Mouse (Mus musculus) heart, embryonic 10.5 days (tissue): ENCODE results near the gene Lonp1. TPM values are rescaled to one million over a fixed set of nuclear protein-coding genes. Genes with fewer than 3 reads are reported as not detected.

Experiments
- DNase-seq: peaks from one replicate; pipeline ENCODE4 v3.0.0-alpha.2; 2017; ENCODE audit warnings: low spot score
- H3K27ac ChIP-seq: fragments of 300-500 bp; sonication (generic); 2 replicates; pipeline ENCODE4 v1.5.1; 2016; ENCODE audit warnings: mild to moderate bottlenecking
- H3K27me3 ChIP-seq: fragments of 300-500 bp; sonication (generic); 2 replicates; pipeline ENCODE4 v1.6.1; 2016; ENCODE audit warnings: mild to moderate bottlenecking; ENCODE audit not compliant: poor library complexity, insufficient read depth, severe bottlenecking
- H3K36me3 ChIP-seq: fragments of 300-500 bp; sonication (generic); 2 replicates; pipeline ENCODE4 v1.6.1; 2016; ENCODE audit warnings: mild to moderate bottlenecking, moderate library complexity
- H3K4me1 ChIP-seq: fragments of 300-500 bp; sonication (generic); 2 replicates; pipeline ENCODE4 v1.6.1; 2016; ENCODE audit warnings: mild to moderate bottlenecking
- H3K4me3 ChIP-seq: fragments of 300-500 bp; sonication (generic); 2 replicates; pipeline ENCODE4 v1.5.1; 2016; ENCODE audit warnings: mild to moderate bottlenecking, moderate library complexity
- H3K9me3 ChIP-seq: fragments of 300-500 bp; sonication (generic); 2 replicates; pipeline ENCODE4 v1.6.1; 2016; ENCODE audit warnings: mild to moderate bottlenecking, moderate library complexity
- WGBS: fragments of 180-500 bp; shearing (Covaris S2); methylation state at CpG from one replicate; pipeline ENCODE4 v1.1.7; 2016; 5-methylcytosine and 5-hydroxymethylcytosine counted together
- polyA plus RNA-seq: library from polyadenylated mRNA; unstranded; fragments of >200 nt; fragmentation: Nextera tagmentation; extraction: Ambion mirVana; gene quantifications from 2 replicates; pipeline ENCODE4 v1.2.1, GENCODE M21; 2016

Lonp1 gene
- polyA plus RNA-seq: 58.9 and 65.1 TPM in 2 replicates

- H3K27me3 ChIP-seq: no peaks in the 10 kb centered on the region
- under 1% methylated on average over 51 of the region's 51 CpGs for WGBS
- DNase-seq: peak; percentile 99
- peaks cover 25% of the 10 kb centered on the region for H3K4me1 ChIP-seq
- H3K27ac ChIP-seq: peak within 1 kb of the TSS; percentile 93
- peak within 1 kb of the TSS; percentile 92 for H3K4me3 ChIP-seq
- H3K9me3 ChIP-seq: no peaks in the 10 kb centered on the region
- H3K36me3 ChIP-seq: peaks cover 31% of the 10 kb centered on the region
Observed at GRCm38 (mm10) chr17:56626754-56627470, at the start of gene Lonp1. Gene Lonp1, minus strand, starts transcription at chr17:56626887.

DNA sequence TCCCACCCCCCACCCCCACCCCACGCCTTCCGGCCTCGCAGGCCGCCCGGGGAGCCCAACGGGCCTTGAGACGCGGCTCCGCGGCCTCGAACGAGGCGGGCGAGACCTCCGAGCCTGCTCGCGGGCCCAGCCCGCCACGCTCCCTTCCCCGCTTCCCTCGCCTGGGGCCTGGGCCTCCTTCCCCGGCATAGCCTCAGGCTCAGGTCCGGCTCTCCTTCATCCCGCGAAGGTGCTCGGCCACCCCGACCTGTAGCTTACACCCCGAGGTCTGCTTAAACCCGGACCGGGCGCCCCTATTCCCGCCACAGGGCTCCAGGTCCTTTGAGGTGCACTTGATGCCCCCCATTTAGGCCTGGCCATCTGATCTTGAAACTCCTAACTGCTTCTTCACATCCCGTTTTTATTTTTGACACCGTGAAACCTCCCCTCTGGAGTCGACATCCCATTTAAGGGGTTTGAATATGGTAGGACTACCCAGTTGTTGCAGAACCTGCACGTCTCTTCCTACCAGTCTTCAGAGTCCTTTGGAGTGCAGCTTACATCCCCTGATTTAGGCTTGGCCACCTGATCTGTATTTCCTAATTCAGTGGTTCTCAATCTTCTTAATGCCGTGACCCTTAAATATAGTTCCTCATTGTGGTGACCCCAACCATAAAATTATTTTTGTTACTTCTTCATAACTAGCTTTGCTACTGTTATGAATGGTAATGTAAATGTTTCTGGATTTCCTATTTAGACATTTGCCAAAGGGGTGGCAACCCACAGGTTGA, 47.1 kb upstream of the Lonp1 start:
- Histone ChIP-seq H3K27me3 (peaks cover 4% of the 10 kb centered on the region; the same call in 1 of the 2 replicates), H3K4me3 (peak overlapping the region; percentile 100), H3K36me3 (peaks cover 33% of the 10 kb centered on the region), H3K4me1 (peaks cover 31% of the 10 kb centered on the region), H3K9me3 (no peaks in the 10 kb centered on the region), H3K27ac (peak overlapping the region; percentile 99)
- 1% methylated on average over 37 of the region's 37 CpGs for WGBS
- no peak for DNase-seq

DNA sequence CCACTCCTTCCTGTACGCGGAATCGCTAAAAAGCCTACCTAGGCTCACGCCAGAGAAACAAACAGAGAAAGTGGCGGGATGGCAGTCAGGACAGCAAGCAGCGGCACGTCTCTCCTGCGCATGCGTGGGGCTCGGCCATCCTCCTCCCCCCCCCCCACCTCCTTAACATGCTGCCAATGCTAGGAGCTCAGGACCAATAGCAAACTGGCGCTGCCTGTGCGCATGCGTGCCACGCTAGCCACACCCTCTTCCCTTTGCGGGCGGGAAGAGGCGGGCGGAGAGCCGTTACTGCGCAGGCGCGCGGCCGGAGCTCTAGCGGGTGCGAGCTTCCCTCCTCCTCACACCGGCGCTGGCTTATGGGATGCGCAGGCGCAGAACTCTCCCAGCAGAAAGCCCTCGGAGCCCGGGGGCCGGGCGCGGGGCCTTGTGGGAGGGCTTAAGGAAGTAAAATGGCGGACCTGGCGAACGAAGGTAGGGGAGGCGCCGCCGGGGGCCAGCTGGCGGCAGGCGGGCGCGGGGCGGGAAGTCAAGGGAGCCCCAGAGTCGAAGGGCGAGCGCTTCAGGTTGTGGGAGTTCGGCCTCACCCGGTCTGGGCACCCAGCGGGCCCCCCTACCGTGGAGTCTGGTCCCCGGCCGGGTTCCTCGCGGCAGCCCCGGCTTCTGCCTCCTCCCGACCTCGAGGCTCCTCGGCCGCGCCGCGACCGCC, 46.4 kb upstream of the Lonp1 start, which contains the start of gene Ranbp3:
Gene Ranbp3 (plus strand): TSS at position 354 of the 706 bp plus-strand sequence.
- no peaks in the 10 kb centered on the region for H3K9me3 ChIP-seq
- peaks cover 30% of the 10 kb centered on the region for H3K36me3 ChIP-seq
- peak within 1 kb of the TSS; percentile 99 for H3K27ac ChIP-seq
- H3K4me1 ChIP-seq: peaks cover 36% of the 10 kb centered on the region
- under 1% methylated on average over 56 of the region's 66 CpGs for WGBS
- DNase-seq: peak; percentile 100
- peaks cover 8% of the 10 kb centered on the region for H3K27me3 ChIP-seq
- H3K4me3 ChIP-seq: peak within 1 kb of the TSS; percentile 100

DNA sequence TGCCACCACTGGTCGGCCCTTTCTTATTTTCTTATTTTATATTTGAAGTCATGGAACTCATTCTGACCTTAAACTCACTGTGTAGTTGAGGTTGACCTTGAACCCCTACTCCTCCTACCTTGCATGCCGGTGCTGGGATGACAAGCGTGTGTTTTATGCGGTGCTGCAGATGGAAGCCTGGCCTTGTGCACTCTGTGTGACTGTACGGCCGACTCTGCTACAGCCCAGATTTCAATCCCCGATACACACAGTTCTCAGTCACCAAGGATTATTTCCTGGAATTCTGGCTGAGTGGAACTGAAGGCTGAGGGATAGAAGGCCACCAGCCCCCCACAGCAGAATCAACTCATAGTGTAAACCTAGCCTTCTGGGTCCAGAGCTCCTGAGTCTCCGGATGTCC, 43.1 kb upstream of the Lonp1 start:
- Histone ChIP-seq H3K27ac (no peak overlapping the region), H3K4me3 (no peak overlapping the region), H3K9me3 (no peaks in the 10 kb centered on the region), H3K4me1 (peaks cover 25% of the 10 kb centered on the region), H3K36me3 (peaks cover 1% of the 10 kb centered on the region; the same call in 1 of the 2 replicates), H3K27me3 (peaks cover 17% of the 10 kb centered on the region)
- DNase-seq: no peak
- 83% methylated on average over 8 of the region's 8 CpGs for WGBS

DNA sequence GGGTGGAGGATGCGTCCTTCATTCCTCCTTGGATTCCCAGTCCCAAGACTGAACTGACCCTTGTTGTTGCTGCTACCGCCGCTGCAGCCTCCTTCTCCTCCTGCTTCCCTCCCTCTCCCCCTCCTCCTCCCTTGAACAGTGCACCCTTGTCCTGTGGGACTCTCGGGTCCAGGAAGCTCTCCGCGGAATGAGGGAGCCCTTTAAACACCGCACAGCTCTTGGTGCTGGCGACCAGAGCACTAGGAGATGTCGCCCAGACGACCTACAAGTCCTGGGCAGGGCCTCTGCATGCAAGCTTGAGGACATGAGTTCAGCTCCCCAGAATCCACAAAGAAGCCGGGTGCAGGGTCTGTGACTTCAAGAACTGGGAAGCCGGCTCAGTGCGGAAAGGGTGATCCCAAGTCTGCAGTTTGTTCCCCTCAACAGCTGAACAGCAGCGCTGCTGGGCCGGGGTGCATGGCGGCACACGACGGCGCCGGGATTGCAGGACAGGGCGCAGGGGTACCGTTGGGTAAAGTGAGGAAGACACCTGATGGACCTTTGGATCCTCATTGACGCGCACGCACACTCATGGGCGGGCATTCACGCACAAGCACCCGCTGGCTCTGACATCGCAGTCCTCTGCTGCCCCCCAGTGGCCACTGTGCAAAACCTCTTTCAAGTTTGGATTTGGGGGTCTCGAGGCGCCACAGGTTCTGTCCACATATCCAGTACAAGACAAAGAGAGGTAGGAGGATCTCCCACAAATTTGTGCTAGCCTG, 41.9 kb upstream of the Lonp1 start:
- Histone ChIP-seq H3K4me3 (peak overlapping the region; percentile 63), H3K36me3 (no peaks in the 10 kb centered on the region), H3K27me3 (peaks cover 17% of the 10 kb centered on the region), H3K27ac (peak overlapping the region; percentile 67), H3K9me3 (no peaks in the 10 kb centered on the region), H3K4me1 (peaks cover 28% of the 10 kb centered on the region)
- WGBS: 4% methylated on average over 31 of the region's 31 CpGs
- DNase-seq: peak; percentile 93

- H3K4me1 ChIP-seq: peaks cover 25% of the 10 kb centered on the region
- no peaks in the 10 kb centered on the region for H3K36me3 ChIP-seq
- no peak overlapping the region for H3K4me3 ChIP-seq
- 68% methylated on average over 3 of the region's 3 CpGs for WGBS
- H3K9me3 ChIP-seq: no peaks in the 10 kb centered on the region
- H3K27ac ChIP-seq: no peak overlapping the region
- H3K27me3 ChIP-seq: peaks cover 17% of the 10 kb centered on the region
- DNase-seq: no peak
Observed at GRCm38 (mm10) chr17:56667591-56667990, 40.9 kb upstream of the Lonp1 start.

DNA sequence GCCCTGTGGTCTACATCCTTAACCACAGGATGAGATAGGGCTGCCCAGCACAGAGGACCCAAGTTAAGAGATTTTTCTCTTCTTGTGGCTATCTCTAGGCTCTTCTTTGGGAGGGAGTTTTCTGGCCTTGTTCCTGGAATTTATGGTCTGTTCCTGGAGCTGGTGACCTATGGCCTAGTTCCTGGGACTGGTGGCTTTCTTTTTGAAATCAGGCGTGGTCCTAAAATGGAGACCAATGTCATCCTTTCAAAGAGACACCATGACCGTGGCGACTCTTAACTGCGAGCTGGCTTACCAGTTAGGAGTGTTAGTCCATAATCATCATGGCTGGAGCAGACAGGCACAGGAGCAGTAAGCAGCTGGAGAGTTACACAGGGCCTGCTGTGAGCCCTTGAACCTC, 39.7 kb upstream of the Lonp1 start:
- no peaks in the 10 kb centered on the region for H3K9me3 ChIP-seq
- no peak overlapping the region for H3K27ac ChIP-seq
- H3K27me3 ChIP-seq: peaks cover 17% of the 10 kb centered on the region
- DNase-seq: no peak
- H3K36me3 ChIP-seq: no peaks in the 10 kb centered on the region
- no peak overlapping the region for H3K4me3 ChIP-seq
- H3K4me1 ChIP-seq: peaks cover 25% of the 10 kb centered on the region
- WGBS: 95% methylated on average over 4 of the region's 4 CpGs

GRCm38 (mm10) chr17:56664333-56664732, 37.6 kb upstream of the Lonp1 start:
- H3K27me3 ChIP-seq: peaks cover 13% of the 10 kb centered on the region
- H3K4me1 ChIP-seq: peaks cover 34% of the 10 kb centered on the region
- H3K9me3 ChIP-seq: no peaks in the 10 kb centered on the region
- WGBS: 5% methylated on average over 10 of the region's 10 CpGs
- peak overlapping the region; percentile 42 for H3K4me3 ChIP-seq
- no peak for DNase-seq
- H3K27ac ChIP-seq: peak overlapping the region; percentile 69
- no peaks in the 10 kb centered on the region for H3K36me3 ChIP-seq

DNA sequence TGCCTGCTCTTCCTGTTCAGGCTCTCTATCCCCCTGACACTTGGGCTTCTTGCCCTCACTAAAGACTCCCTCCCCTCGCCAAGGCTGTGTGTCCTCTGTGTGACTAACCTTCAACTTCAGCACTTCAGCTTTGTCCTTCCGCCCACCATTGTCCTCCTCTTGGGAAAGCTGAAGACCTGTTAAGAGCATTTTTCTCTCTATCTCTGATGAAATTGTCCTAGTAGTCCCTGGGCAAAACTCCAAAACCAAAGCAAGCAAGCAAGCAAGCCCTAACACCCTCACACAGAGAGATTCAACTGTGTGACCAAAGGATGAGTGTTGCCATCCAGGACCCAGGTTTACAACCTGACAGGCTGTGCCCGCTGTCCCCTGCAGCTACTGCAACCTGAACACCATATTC, 37.0 kb upstream of the Lonp1 start:
- Histone ChIP-seq H3K27me3 (peaks cover 13% of the 10 kb centered on the region), H3K9me3 (no peaks in the 10 kb centered on the region), H3K4me1 (peaks cover 32% of the 10 kb centered on the region), H3K36me3 (no peaks in the 10 kb centered on the region), H3K4me3 (peak overlapping the region; percentile 42), H3K27ac (peak overlapping the region; percentile 69)
- DNase-seq: no peak
- 69% methylated on average over 3 of the region's 3 CpGs for WGBS

DNA sequence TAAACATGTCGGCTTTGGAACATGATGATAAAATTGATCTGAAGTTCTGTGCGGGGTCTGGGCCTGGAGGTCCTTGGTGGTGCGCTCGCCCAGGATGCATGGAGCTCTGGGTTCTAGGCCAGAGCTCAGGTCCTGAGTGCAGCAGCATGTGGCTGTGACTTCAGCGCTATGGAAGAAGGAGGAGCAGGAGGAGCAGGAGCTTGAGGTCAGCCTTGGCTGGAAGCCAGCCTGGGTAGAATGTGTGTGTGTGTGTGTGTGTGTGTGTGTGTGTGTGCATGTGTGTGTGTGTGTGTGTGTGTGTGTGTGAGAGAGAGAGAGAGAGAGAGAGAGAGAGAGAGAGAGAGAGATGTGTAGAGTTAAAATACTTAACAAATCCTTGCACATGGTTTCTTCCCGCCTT, 29.5 kb upstream of the Lonp1 start:
- no peak for DNase-seq
- H3K4me1 ChIP-seq: peaks cover 9% of the 10 kb centered on the region; the same call in 1 of the 2 replicates
- no peak overlapping the region for H3K27ac ChIP-seq
- no peaks in the 10 kb centered on the region for H3K36me3 ChIP-seq
- H3K27me3 ChIP-seq: 0 out of 2 replicates have a peak, but pooled peaks cover 5% of the 10 kb centered on the region
- 78% methylated on average over 6 of the region's 6 CpGs for WGBS
- H3K4me3 ChIP-seq: no peak overlapping the region
- H3K9me3 ChIP-seq: no peaks in the 10 kb centered on the region

- H3K27ac ChIP-seq: no peak overlapping the region; the same call in 1 of the 2 replicates
- DNase-seq: no peak
- H3K27me3 ChIP-seq: 0 out of 2 replicates have a peak, but pooled peaks cover 5% of the 10 kb centered on the region
- no peak overlapping the region for H3K4me3 ChIP-seq
- H3K36me3 ChIP-seq: no peaks in the 10 kb centered on the region
- peaks cover 2% of the 10 kb centered on the region; the same call in 1 of the 2 replicates for H3K4me1 ChIP-seq
- 76% methylated on average over 3 of the region's 3 CpGs for WGBS
- H3K9me3 ChIP-seq: no peaks in the 10 kb centered on the region
Observed at GRCm38 (mm10) chr17:56655311-56655710, 28.6 kb upstream of the Lonp1 start.

GRCm38 (mm10) chr17:56654771-56655170, 28.1 kb upstream of the Lonp1 start:
- Histone ChIP-seq H3K4me1 (no peaks in the 10 kb centered on the region), H3K4me3 (no peak overlapping the region), H3K9me3 (no peaks in the 10 kb centered on the region), H3K36me3 (no peaks in the 10 kb centered on the region), H3K27me3 (0 out of 2 replicates have a peak, but pooled peaks cover 5% of the 10 kb centered on the region), H3K27ac (no peak overlapping the region)
- 73% methylated on average over 2 of the region's 2 CpGs for WGBS
- no peak for DNase-seq
